Mouse (Mus musculus) lung, postnatal 0 days (tissue): Measurements from ENCODE around the gene Ppp1r1b.

Experiments used
- CTCF ChIP-seq: IDR thresholded peaks from 2 replicates; pipeline ENCODE4 v1.5.1; 2016; ENCODE audit warnings: antibody characterized with exemption, mild to moderate bottlenecking
- EP300 ChIP-seq: IDR thresholded peaks from 2 replicates; pipeline ENCODE4 v1.6.1; 2016; ENCODE audit warnings: antibody characterized with exemption, mild to moderate bottlenecking, control low read depth

GRCm38 (mm10) chr11:98392645-98393044 lies 44.4 kb downstream of the Ppp1r1b start:
- TF ChIP-seq CTCF (no peak), EP300 (no peak)
